Mouse (Mus musculus) G1E (cell line): ENCODE measurements around the gene Bcap29.

Source experiments
- CTCF ChIP-seq: IDR thresholded peaks from 2 replicates; pipeline ENCODE4 v1.5.1; 2012; ENCODE audit warnings: low read depth, low read length, inconsistent platforms, mixed read lengths
- GATA1 ChIP-seq: IDR thresholded peaks from 2 replicates; pipeline ENCODE4 v1.6.1; 2012; ENCODE audit warnings: borderline replicate concordance, low read length, inconsistent platforms, mixed read lengths
- GATA2 ChIP-seq: IDR thresholded peaks from 2 replicates; pipeline ENCODE4 v1.6.1; 2012; ENCODE audit warnings: low read depth, low read length, inconsistent platforms, borderline replicate concordance
- POLR2AphosphoS5 ChIP-seq: IDR thresholded peaks from 2 replicates; pipeline ENCODE4 v1.6.1; 2012; ENCODE audit warnings: low read depth, low read length, inconsistent platforms; ENCODE audit not compliant: insufficient replicate concordance
- TAL1 ChIP-seq: conservative IDR thresholded peaks from 2 replicates; pipeline ENCODE4 v1.6.1; 2012; ENCODE audit warnings: low read depth, low read length, inconsistent platforms, mixed read lengths

GRCm38 (mm10) chr12:31665999-31666398, 31.5 kb upstream of the Bcap29 start:
- TF ChIP-seq CTCF (no peak), GATA1 (no peak), POLR2AphosphoS5 (no peak), TAL1 (no peak), GATA2 (no peak)
